Mouse (Mus musculus): Measurements from ENCODE around the gene Hip1r.

- TF ChIP-seq CTCF (IDR thresholded peaks at IDR 0.05; ENCODE audit: insufficient read depth, low read depth, low read length), result no peak
- no peak for TF ChIP-seq POLR2A (IDR thresholded peaks at IDR 0.05; ENCODE audit: insufficient read depth, low read depth, low read length)
Observed at GRCm38 (mm10) chr5:123947041-123947761, 26.2 kb upstream of the Hip1r start.
